Mouse (Mus musculus) small intestine, adult 2 months (tissue): ENCODE measurements around the gene Uggt2. TPM values are rescaled to one million over a fixed set of nuclear protein-coding genes. Genes with fewer than 3 reads are reported as not detected.
A peak's percentile ranks its signal among the peaks of the same experiment; 100 is the strongest.

ENCODE experiments used
- H3K27ac ChIP-seq: fragments of 200-500 bp; 2 replicates; pipeline ENCODE4 v1.5.1; 2012; ENCODE audit warnings: low read depth, low read length, control low read depth, inconsistent platforms; ENCODE audit not compliant: insufficient read depth
- H3K27me3 ChIP-seq: fragments of 200-500 bp; 2 replicates; pipeline ENCODE4 v1.6.1; 2012; ENCODE audit warnings: mild to moderate bottlenecking, moderate library complexity, low read length, inconsistent platforms; ENCODE audit not compliant: control insufficient read depth, insufficient read depth
- H3K36me3 ChIP-seq: fragments of 200-500 bp; 2 replicates; pipeline ENCODE4 v1.6.1; 2012; ENCODE audit warnings: mild to moderate bottlenecking, low read length, control low read depth, inconsistent platforms; ENCODE audit not compliant: control insufficient read depth, insufficient read depth
- H3K4me1 ChIP-seq: fragments of 200-500 bp; 2 replicates; pipeline ENCODE4 v1.6.1; 2012; ENCODE audit warnings: low read length, inconsistent platforms, mixed read lengths; ENCODE audit not compliant: control insufficient read depth, insufficient read depth, insufficient read length
- H3K4me3 ChIP-seq: fragments of 200-500 bp; 2 replicates; pipeline ENCODE4 v1.5.1; 2012; ENCODE audit warnings: low read depth, mild to moderate bottlenecking, control low read depth, inconsistent platforms, low read length, moderate library complexity
- CTCF ChIP-seq: fragments of 200-500 bp; IDR thresholded peaks from 2 replicates; pipeline ENCODE4 v1.5.1; 2012; ENCODE audit warnings: low read depth, mild to moderate bottlenecking, control low read depth, inconsistent platforms, low read length, moderate library complexity, mixed read lengths; ENCODE audit not compliant: insufficient replicate concordance, insufficient read length; ENCODE audit errors: extremely low read depth
- POLR2A ChIP-seq: fragments of 200-500 bp; IDR thresholded peaks from 2 replicates; pipeline ENCODE4 v1.6.1; 2012; ENCODE audit warnings: low read depth, mild to moderate bottlenecking, control low read depth, inconsistent platforms, low read length, moderate library complexity
- WGBS: fragments of 180-500 bp; shearing (Covaris S2); methylation state at CpG from one replicate; pipeline ENCODE4 v1.1.7; 2018; 5-methylcytosine and 5-hydroxymethylcytosine counted together
- polyA plus RNA-seq: library from polyadenylated mRNA; depleted of rRNA; stranded (reverse); fragments of >200 nt; gene quantifications from 2 replicates; pipeline ENCODE4 v1.2.3, GENCODE M21; 2012

The Uggt2 gene
- polyA plus RNA-seq, 1 experiment = 0.33 TPM

DNA sequence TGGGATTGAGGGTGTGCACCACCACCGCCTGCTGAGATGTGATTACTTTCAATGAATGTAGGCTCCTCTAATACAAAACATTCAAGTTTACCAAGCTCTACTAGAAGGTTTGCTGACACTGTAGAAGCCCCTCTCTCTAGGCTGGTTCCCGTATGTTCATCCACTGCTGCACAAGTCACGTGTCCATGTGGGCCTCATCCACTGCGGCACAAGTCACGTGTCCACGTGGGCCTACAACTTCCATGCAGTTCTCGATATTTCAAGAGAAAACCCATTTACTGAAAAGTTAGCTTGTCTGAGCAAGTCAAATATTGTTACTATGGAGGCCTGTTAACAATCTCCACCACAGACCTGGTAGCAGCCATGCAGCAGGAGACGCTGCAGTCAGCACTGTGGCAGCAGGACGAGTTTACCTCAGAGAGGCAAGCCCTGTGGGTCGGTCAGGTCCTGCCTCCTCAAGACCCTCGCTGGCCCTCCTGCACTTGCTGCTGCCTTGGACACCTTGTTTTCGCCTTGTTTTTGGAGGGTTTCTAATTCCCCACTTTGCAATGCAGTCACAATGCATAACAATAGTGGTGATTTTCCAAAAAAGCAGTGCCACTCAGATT is 62.0 kb downstream of the Uggt2 start:
- 84% methylated on average over 12 of the region's 12 CpGs for WGBS
- Histone ChIP-seq H3K27ac (no peak overlapping the region), H3K27me3 (no peaks in the 10 kb centered on the region), H3K36me3 (no peaks in the 10 kb centered on the region), H3K4me3 (no peak overlapping the region), H3K4me1 (no peaks in the 10 kb centered on the region)
- no peak for TF ChIP-seq POLR2A
- no peak for TF ChIP-seq CTCF

DNA sequence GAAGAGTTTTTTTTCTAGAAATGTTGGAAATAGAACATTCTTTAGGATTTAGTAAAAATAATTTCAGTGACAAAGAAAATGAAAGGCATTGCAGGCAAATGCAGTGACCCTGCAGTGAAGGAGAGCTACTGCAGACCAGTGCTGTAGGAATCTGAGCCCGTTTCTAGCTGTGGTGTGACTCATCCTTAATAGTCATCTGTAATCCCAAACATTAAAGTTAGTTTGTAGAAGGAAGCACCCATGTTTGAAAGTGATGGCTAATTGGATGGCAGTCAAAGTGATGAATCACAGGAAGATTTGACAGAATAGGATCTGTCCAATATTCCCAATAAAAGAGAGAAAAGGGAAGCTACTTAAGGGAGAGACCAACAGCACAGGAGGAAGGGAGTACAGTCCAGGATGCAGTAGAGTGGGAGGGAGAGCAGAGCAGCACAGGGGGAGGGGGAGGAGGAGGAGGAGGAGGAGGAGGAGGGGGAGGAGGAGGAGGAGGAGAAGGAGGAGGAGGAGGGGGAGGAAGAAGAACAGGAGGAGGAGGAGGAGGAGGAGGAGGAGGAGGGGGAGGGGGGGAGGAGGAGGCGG is 71.5 kb downstream of the Uggt2 start:
- Histone ChIP-seq H3K4me1 (no peaks in the 10 kb centered on the region), H3K27ac (no peak overlapping the region), H3K4me3 (no peak overlapping the region), H3K36me3 (no peaks in the 10 kb centered on the region), H3K27me3 (no peaks in the 10 kb centered on the region)
- TF ChIP-seq CTCF = no peak
- TF ChIP-seq POLR2A = no peak
- 25% methylated on average over 1 of the region's 2 CpGs for WGBS

DNA sequence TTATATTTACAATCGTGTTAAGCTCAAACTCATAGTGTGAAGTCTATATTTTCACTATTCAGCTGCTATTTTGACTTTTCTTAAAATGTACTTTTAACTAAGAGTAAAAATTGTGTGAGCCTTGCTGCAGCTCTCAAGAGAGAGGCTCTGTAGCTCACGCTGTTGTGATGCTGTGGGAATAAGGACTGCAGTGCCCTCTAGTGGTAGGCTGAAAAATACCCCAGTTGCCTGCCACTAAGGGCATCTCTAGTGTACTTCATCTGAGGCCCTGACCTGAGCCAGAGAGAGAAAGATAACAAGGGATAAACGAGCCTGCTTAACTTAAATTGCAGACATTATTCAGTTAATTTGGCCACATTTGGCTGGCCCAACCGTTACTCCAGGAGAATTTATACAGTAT is 72.1 kb downstream of the Uggt2 start:
- TF ChIP-seq POLR2A = no peak
- TF ChIP-seq CTCF = peak; percentile 80; the same call in 1 of the 2 replicates
- H3K27ac ChIP-seq = no peak overlapping the region
- 28% methylated on average over 4 of the region's 4 CpGs for WGBS

DNA sequence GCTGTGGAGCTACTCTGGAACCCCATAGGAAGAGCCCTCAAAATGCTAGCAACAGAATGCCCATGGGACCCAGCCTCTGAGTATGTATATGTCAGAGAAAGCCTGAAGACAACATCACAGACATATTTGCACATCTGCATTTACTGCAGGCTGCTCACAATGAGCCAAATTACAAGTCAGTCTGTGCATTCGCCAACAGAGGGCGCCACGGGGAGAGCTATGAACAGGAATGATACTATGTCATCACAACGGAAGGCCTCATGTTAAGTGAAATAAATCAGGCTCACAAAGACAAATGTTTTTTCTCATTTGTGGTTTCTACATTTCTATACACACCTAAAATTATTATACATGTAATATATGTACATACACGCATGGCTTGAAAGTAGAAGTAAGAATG is 73.3 kb downstream of the Uggt2 start:
- Histone ChIP-seq H3K4me3 (no peak overlapping the region), H3K36me3 (no peaks in the 10 kb centered on the region), H3K27ac (no peak overlapping the region), H3K27me3 (no peaks in the 10 kb centered on the region), H3K4me1 (no peaks in the 10 kb centered on the region)
- TF ChIP-seq POLR2A = no peak
- TF ChIP-seq CTCF = no peak; the same call in 1 of the 2 replicates
- WGBS = 71% methylated on average over 5 of the region's 5 CpGs

More for the DNA sequence above, 72.1 kb downstream of the Uggt2 start:
- Histone ChIP-seq H3K36me3 (no peaks in the 10 kb centered on the region), H3K4me1 (no peaks in the 10 kb centered on the region), H3K27me3 (no peaks in the 10 kb centered on the region), H3K4me3 (no peak overlapping the region)

DNA sequence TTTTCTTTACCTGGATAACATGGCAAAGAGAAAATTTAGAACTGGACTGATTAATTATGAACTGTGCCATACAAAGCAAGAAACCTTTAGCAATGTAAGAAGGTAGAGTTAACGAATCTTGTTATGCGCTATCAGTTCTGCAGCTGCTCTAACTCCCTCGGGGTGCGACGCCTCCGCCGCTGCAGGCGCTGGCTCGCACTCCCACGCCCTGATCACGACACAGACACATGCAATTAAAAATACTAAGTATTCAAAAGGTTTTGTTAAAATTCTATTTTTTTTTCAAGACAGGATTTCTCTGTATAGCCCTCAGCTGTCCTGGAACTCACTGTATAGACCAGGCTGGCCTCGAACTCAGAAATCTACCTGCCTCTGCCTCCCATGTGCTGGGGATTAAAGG is 85.7 kb downstream of the Uggt2 start:
- Histone ChIP-seq H3K27ac (no peak overlapping the region), H3K27me3 (no peaks in the 10 kb centered on the region), H3K4me1 (no peaks in the 10 kb centered on the region), H3K4me3 (no peak overlapping the region), H3K36me3 (no peaks in the 10 kb centered on the region)
- 60% methylated on average over 12 of the region's 12 CpGs for WGBS
- TF ChIP-seq POLR2A (no peak), CTCF (no peak)

DNA sequence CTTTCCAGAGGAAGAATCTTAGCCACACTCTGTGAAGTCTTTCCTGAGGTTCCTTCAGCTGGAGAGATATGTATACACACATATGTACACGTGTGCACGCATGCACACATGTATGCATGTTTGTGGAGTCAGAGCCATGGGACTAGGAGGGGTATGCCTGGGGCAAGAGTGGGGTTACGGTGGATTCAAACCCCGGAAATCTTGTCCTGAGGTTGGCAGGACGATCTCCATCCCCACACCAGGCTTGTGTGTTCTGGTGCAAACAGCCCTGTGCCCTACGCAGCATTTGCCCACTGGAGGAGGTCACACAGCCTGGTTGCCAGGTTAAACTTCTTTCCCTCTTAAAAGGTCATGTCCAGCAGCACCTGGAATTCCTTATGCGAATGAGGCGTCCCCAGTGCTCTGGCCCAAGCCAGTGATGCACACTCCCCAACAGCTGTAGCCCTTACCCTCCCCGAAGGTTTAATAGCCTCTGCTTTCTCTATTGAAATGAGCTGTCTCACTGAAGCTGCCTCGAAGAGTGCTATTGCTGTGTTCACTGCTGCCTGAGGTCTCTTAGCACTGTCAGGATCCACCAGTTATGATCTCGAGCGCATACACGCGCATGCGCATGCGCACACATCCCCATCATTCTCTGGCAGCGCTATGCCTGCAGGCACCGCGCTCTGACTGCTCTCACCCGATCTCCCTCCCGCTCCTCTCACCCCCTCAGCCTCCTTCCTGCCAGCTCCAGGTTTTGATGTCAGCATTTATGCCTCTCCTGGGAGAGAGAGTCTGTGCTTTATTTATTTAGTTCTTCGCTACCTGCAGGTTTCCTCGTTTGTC is 86.4 kb downstream of the Uggt2 start:
- H3K27ac ChIP-seq = no peak overlapping the region
- no peaks in the 10 kb centered on the region for H3K4me1 ChIP-seq
- 65% methylated on average over 23 of the region's 23 CpGs for WGBS
- no peaks in the 10 kb centered on the region for H3K36me3 ChIP-seq
- TF ChIP-seq POLR2A (no peak), CTCF (no peak)
- no peak overlapping the region for H3K4me3 ChIP-seq
- H3K27me3 ChIP-seq = no peaks in the 10 kb centered on the region

DNA sequence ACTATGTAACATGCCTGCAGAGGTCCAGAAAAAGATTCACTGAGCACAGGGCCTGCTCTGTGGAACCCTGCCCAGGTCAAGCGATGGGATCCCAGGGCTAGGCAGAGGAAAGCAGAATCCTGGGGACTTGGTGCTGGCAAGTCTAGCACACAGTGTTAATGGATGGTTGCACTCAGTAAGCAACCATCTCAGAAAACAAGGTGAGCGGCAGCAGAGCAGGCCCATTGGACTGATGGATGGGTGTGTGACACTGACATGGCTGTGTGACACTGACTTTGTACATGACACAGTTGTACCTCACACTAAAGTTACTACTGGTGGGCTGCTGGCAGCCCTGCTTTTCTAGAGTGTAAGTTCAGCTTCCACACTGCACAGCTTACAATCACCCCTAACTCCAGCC is 89.7 kb downstream of the Uggt2 start:
- no peak overlapping the region for H3K27ac ChIP-seq
- H3K27me3 ChIP-seq = no peaks in the 10 kb centered on the region
- H3K4me1 ChIP-seq = peaks cover 2% of the 10 kb centered on the region; the same call in 1 of the 2 replicates
- H3K36me3 ChIP-seq = no peaks in the 10 kb centered on the region
- TF ChIP-seq CTCF (no peak), POLR2A (no peak)
- WGBS = 94% methylated on average over 2 of the region's 2 CpGs
- H3K4me3 ChIP-seq = no peak overlapping the region
